Comparison of ENCODE assay signal across 8 mouse cellular contexts in genomic region chr11:77214755-77215154, GRCm38 (mm10). TPM values are rescaled to one million over a fixed set of nuclear protein-coding genes. Genes with fewer than 3 reads are reported as not detected.
DNase-seq lines count a peak whose midpoint lies in the region; ATAC-seq and TF ChIP-seq lines count a peak whose summit lies in the region.

No protein-coding gene starts in this region.

- ATAC-seq in hindbrain, embryonic 16.5 days: 0 out of 2 replicates have a peak, but pooled peaks have one; percentile 40
- peak; percentile 72 for ATAC-seq in megakaryocyte-erythroid progenitor cell, adult 5-6 weeks (replicated peaks; ENCODE audit: low FRiP score, low TSS enrichment, poor library complexity, severe bottlenecking)

- no peak overlapping the region for H3K9ac ChIP-seq in hindbrain, embryonic 16.5 days (ENCODE audit: low read depth, low read length)

- H3K27me3 ChIP-seq in testis, adult 2 months (ENCODE audit: control insufficient read depth, insufficient read depth, low read length): no peaks in the 10 kb centered on the region
- H3K27me3 ChIP-seq in hindbrain, embryonic 16.5 days (replicated peaks; ENCODE audit: control insufficient read depth, insufficient read depth, low read length): no peaks in the 10 kb centered on the region

- H3K4me3 ChIP-seq in testis, adult 2 months (ENCODE audit: control insufficient read depth, low read depth, low read length): no peak overlapping the region
- no peak overlapping the region for H3K4me3 ChIP-seq in cortical plate, adult 2 months (ENCODE audit: insufficient read depth, low read length)
- peak overlapping the region; percentile 83 for H3K4me3 ChIP-seq in gastrocnemius, adult 2 months
- H3K4me3 ChIP-seq in hindbrain, embryonic 16.5 days (ENCODE audit: low read length): no peak overlapping the region

- H3K36me3 ChIP-seq in testis, adult 2 months (ENCODE audit: control insufficient read depth, insufficient read depth, low read length): no peaks in the 10 kb centered on the region; the same call in 1 of the 2 replicates
- H3K36me3 ChIP-seq in hindbrain, embryonic 16.5 days (ENCODE audit: control insufficient read depth, insufficient read depth, low read length): no peaks in the 10 kb centered on the region

- peak overlapping the region; percentile 54 for H3K27ac ChIP-seq in testis, adult 2 months (ENCODE audit: control insufficient read depth, insufficient read depth, low read depth, low read length)
- H3K27ac ChIP-seq in cortical plate, adult 2 months (ENCODE audit: insufficient read depth, low read length): no peak overlapping the region
- peak overlapping the region; percentile 91 for H3K27ac ChIP-seq in gastrocnemius, adult 2 months
- no peak overlapping the region; the same call in 1 of the 2 replicates for H3K27ac ChIP-seq in hindbrain, embryonic 16.5 days (ENCODE audit: low read depth, low read length)

- no peak for TF ChIP-seq CTCF in testis, adult 2 months (IDR thresholded peaks at IDR 0.05; ENCODE audit: control insufficient read depth, insufficient read depth, insufficient replicate concordance, low read depth, low read length)
- TF ChIP-seq CTCF in cortical plate, adult 2 months (IDR thresholded peaks at IDR 0.05; ENCODE audit: extremely low read depth, insufficient read depth, low read length): peak; percentile 56; the same call in 1 of the 2 replicates
- peak; percentile 91 for TF ChIP-seq CTCF in gastrocnemius, adult 2 months (IDR thresholded peaks at IDR 0.05)

- DNase-seq in testis, postnatal 10 days (ENCODE audit: low spot score): no peak
- peak; percentile 59 for DNase-seq in gastrocnemius, adult 2 months
- DNase-seq in left cerebral cortex, adult 9 months (ENCODE audit: low spot score in 2 of 2): peak; percentile 32 to 69
- peak; percentile 36 for DNase-seq in right cerebral cortex, postnatal 14 days

- no peaks in the 10 kb centered on the region for H3K9me3 ChIP-seq in hindbrain, embryonic 16.5 days (ENCODE audit: control insufficient read depth, low read length)

- peak overlapping the region; percentile 83 for H3K4me2 ChIP-seq in hindbrain, embryonic 16.5 days (ENCODE audit: low read length)

- 0% methylated on average over 1 of the region's 1 CpGs for WGBS in hindbrain, embryonic 16.5 days

- H3K4me1 ChIP-seq in testis, adult 2 months (ENCODE audit: control insufficient read depth, insufficient read depth, low read length): peaks cover 6% of the 10 kb centered on the region; the same call in 1 of the 2 replicates
- H3K4me1 ChIP-seq in cortical plate, adult 2 months (ENCODE audit: control insufficient read depth, insufficient read depth, low read length): peaks cover 4% of the 10 kb centered on the region; the same call in 1 of the 2 replicates
- peaks cover 17% of the 10 kb centered on the region for H3K4me1 ChIP-seq in hindbrain, embryonic 16.5 days (ENCODE audit: control insufficient read depth, insufficient read depth, low read depth, low read length)

- TF ChIP-seq POLR2A in testis, adult 2 months (IDR thresholded peaks at IDR 0.05; ENCODE audit: control insufficient read depth, low read depth, low read length): no peak
- TF ChIP-seq POLR2A in cortical plate, adult 2 months (IDR thresholded peaks at IDR 0.05; ENCODE audit: extremely low read depth, insufficient read depth, low read length): no peak

- intact Hi-C loops in gastrocnemius, adult 2 months (cut with DNase I): loop anchor here (5.0 kb wide), 2 partner anchors 112 to 233 kb away; no protein-coding TSS in a partner anchor

RNA-seq across cellular contexts. Expression of gene Ssh2, which starts 1.3 kb away (rescaled TPM):
- 35.8 and 43.8 TPM in 2 replicates for polyA plus RNA-seq in testis, adult 2 months (2012; rRNA removed)
- polyA plus RNA-seq in cortical plate, adult 2 months (2012; rRNA removed): 14.9 and 15.0 TPM in 2 replicates
- 10 to 100 TPM; 40.3 to 55.3 TPM for total RNA-seq in gastrocnemius, adult 2 months (2021)
- polyA plus RNA-seq in hindbrain, embryonic 16.5 days (2015; fragmentation: Nextera tagmentation; extraction: Ambion mirVana): 13.8 and 17.7 TPM in 2 replicates
- 19.7 and 19.8 TPM in 2 replicates for total RNA-seq in megakaryocyte-erythroid progenitor cell, adult 5-6 weeks (2014; fragmentation: Nextera tagmentation)
- 11.2 and 11.9 TPM in 2 replicates for total RNA-seq in megakaryocyte-erythroid progenitor cell, adult 5-6 weeks (2017)

RNA-seq across cellular contexts. Expression of gene Efcab5, which starts 26.0 kb away (rescaled TPM):
- polyA plus RNA-seq in testis, adult 2 months (2012; rRNA removed): 172 and 216 TPM in 2 replicates
- 2.9 and 4.3 TPM in 2 replicates for polyA plus RNA-seq in cortical plate, adult 2 months (2012; rRNA removed)
- total RNA-seq in gastrocnemius, adult 2 months (2021): under 1 TPM; 0.18 to 0.20 TPM
- polyA plus RNA-seq in hindbrain, embryonic 16.5 days (2015; fragmentation: Nextera tagmentation; extraction: Ambion mirVana): 0.51 and 0.56 TPM in 2 replicates
- total RNA-seq in megakaryocyte-erythroid progenitor cell, adult 5-6 weeks (2014; fragmentation: Nextera tagmentation): 0.59 and 0.92 TPM in 2 replicates
- total RNA-seq in megakaryocyte-erythroid progenitor cell, adult 5-6 weeks (2017): 0.66 and 2.4 TPM in 2 replicates

Comparison
In these comparisons a context has a peak if more than half of its experiments do, and no peak if none do; other contexts are left out.
1. H3K27ac ChIP-seq: peak in testis, adult 2 months (single experiment) and gastrocnemius, adult 2 months (single experiment); none in cortical plate, adult 2 months (single experiment) and hindbrain, embryonic 16.5 days (single experiment).
2. RNA of gene Efcab5, which starts 26.0 kb away (polyA plus RNA-seq): 172 to 216 TPM in testis, adult 2 months; 2.9 to 4.3 TPM in cortical plate, adult 2 months and 0.51 to 0.56 TPM in hindbrain, embryonic 16.5 days; every median in the first group is over 10 times any median in the second.